Mouse (Mus musculus) large intestine, adult 2 months (tissue): ENCODE results near the gene Bicral. TPM values are rescaled to one million over a fixed set of nuclear protein-coding genes. Genes with fewer than 3 reads are reported as not detected.
"Not testable (repeated sequence)": the region's sequence is repeated elsewhere in the genome, so short reads cannot be mapped to it uniquely, and the experiment has no call there.

Experiments
- DNase-seq: peaks from one replicate; pipeline ENCODE4 v3.0.0-alpha.2; 2012; ENCODE audit warnings: low read depth, low spot score
- WGBS: fragments of 180-500 bp; shearing (Covaris S2); methylation state at CpG from one replicate; pipeline ENCODE4 v1.1.7; 2018; 5-methylcytosine and 5-hydroxymethylcytosine counted together
- polyA plus RNA-seq: library from polyadenylated mRNA; depleted of rRNA; stranded (reverse); fragments of >200 nt; gene quantifications from 2 replicates; pipeline ENCODE4 v1.2.3, GENCODE M21; 2012

Bicral gene
- polyA plus RNA-seq, 1 experiment, result 5.4 TPM

GRCm38 (mm10) chr17:46847206-46847605 is 11.1 kb downstream of the Bicral start:
- no peak for DNase-seq
- WGBS, result 88% methylated on average over 7 of the region's 7 CpGs

GRCm38 (mm10) chr17:46846573-46846972 is 11.7 kb downstream of the Bicral start:
- not testable (repeated sequence) for DNase-seq
- 95% methylated on average over 18 of the region's 18 CpGs for WGBS

GRCm38 (mm10) chr17:46845262-46845661 is 13.0 kb downstream of the Bicral start:
- WGBS, result 88% methylated on average over 12 of the region's 12 CpGs
- DNase-seq, result no peak

- 80% methylated on average over 10 of the region's 10 CpGs for whole genome bisulfite sequencing
- no peak for DNase-seq
These were observed 13.5 kb downstream of the Bicral start for GRCm38 (mm10) chr17:46844811-46845210.

- WGBS, result 61% methylated on average over 7 of the region's 7 CpGs
- DNase-seq, result no peak
These were observed 14.6 kb downstream of the Bicral start for GRCm38 (mm10) chr17:46843716-46844115.

GRCm38 (mm10) chr17:46843022-46843421 is 15.3 kb downstream of the Bicral start:
- WGBS, result 53% methylated on average over 2 of the region's 2 CpGs
- DNase-seq, result no peak

GRCm38 (mm10) chr17:46840304-46841010 is 17.8 kb downstream of the Bicral start:
- DNase-seq, result no peak
- WGBS, result 90% methylated on average over 10 of the region's 10 CpGs

GRCm38 (mm10) chr17:46838396-46838920 is 19.8 kb downstream of the Bicral start:
- 62% methylated on average over 7 of the region's 7 CpGs for WGBS
- no peak for DNase-seq

GRCm38 (mm10) chr17:46837897-46838296 is 20.4 kb downstream of the Bicral start:
- 75% methylated on average over 2 of the region's 2 CpGs for WGBS
- DNase-seq, result no peak

- DNase-seq, result no peak
- 70% methylated on average over 6 of the region's 6 CpGs for WGBS
These were observed 23.1 kb downstream of the Bicral start for GRCm38 (mm10) chr17:46835093-46835715.

- DNase-seq, result no peak
- WGBS, result 77% methylated on average over 4 of the region's 4 CpGs
These were observed 25.3 kb downstream of the Bicral start for GRCm38 (mm10) chr17:46832981-46833305.

GRCm38 (mm10) chr17:46832101-46832980 is 25.9 kb downstream of the Bicral start:
- WGBS, result 50% methylated on average over 11 of the region's 11 CpGs
- DNase-seq, result no peak

- no peak for DNase-seq
- WGBS, result 85% methylated on average over 11 of the region's 11 CpGs
These were observed 28.3 kb downstream of the Bicral start for GRCm38 (mm10) chr17:46829856-46830535.

GRCm38 (mm10) chr17:46828935-46829334 is 29.3 kb downstream of the Bicral start:
- 90% methylated on average over 3 of the region's 3 CpGs for WGBS
- no peak for DNase-seq

- WGBS, result 94% methylated on average over 8 of the region's 8 CpGs
- DNase-seq, result no peak
These were observed 35.2 kb downstream of the Bicral start for GRCm38 (mm10) chr17:46823091-46823490.

- no peak for DNase-seq
- 80% methylated on average over 7 of the region's 7 CpGs for WGBS
These were observed 37.7 kb downstream of the Bicral start for GRCm38 (mm10) chr17:46820628-46821027.

GRCm38 (mm10) chr17:46817734-46818158 is 40.5 kb downstream of the Bicral start:
- no peak for DNase-seq
- WGBS, result 91% methylated on average over 12 of the region's 12 CpGs

GRCm38 (mm10) chr17:46816306-46816705 is 42.0 kb downstream of the Bicral start:
- 87% methylated on average over 13 of the region's 13 CpGs for WGBS
- no peak for DNase-seq

- DNase-seq, result no peak
- 95% methylated on average over 6 of the region's 6 CpGs for WGBS
These were observed 43.8 kb downstream of the Bicral start for GRCm38 (mm10) chr17:46814497-46814896.

- no peak for DNase-seq
- WGBS, result 84% methylated on average over 8 of the region's 8 CpGs
These were observed 44.6 kb downstream of the Bicral start for GRCm38 (mm10) chr17:46813637-46814036.
